Mouse (Mus musculus) embryonic facial prominence, embryonic 11.5 days (tissue): ENCODE results near the gene Babam2. TPM values are rescaled to one million over a fixed set of nuclear protein-coding genes. Genes with fewer than 3 reads are reported as not detected.
"Not testable (repeated sequence)": the region's sequence is repeated elsewhere in the genome, so short reads cannot be mapped to it uniquely, and the experiment has no call there.

ENCODE experiments used
- ATAC-seq: fragments of 200-750 bp; cut with Nextera tagmentation; replicated peaks from 2 replicates; pipeline ENCODE4 v1.8.0; 2017; ENCODE audit warnings: low read depth; ENCODE audit not compliant: insufficient number of reproducible peaks, low FRiP score, low TSS enrichment
- DNase-seq: peaks from one replicate; pipeline ENCODE4 v3.0.0-alpha.2; 2015; ENCODE audit warnings: low spot score
- H3K27ac ChIP-seq: fragments of 300-500 bp; sonication (generic); replicated peaks from 2 replicates; pipeline ENCODE4 v1.5.1; 2014; ENCODE audit warnings: mild to moderate bottlenecking, low read depth, low read length, control low read depth
- H3K27me3 ChIP-seq: fragments of 300-500 bp; sonication (generic); 2 replicates; pipeline ENCODE4 v1.6.1; 2014; ENCODE audit warnings: mild to moderate bottlenecking, low read length, moderate library complexity, mixed read lengths; ENCODE audit not compliant: control insufficient read depth, insufficient read depth
- H3K36me3 ChIP-seq: fragments of 300-500 bp; sonication (generic); replicated peaks from 2 replicates; pipeline ENCODE4 v1.6.1; 2014; ENCODE audit warnings: low read depth, mild to moderate bottlenecking, low read length, moderate library complexity, mixed read lengths; ENCODE audit not compliant: control insufficient read depth, insufficient read depth
- H3K4me1 ChIP-seq: fragments of 300-500 bp; sonication (generic); 2 replicates; pipeline ENCODE4 v1.6.1; 2014; ENCODE audit warnings: low read length, mixed read lengths; ENCODE audit not compliant: control insufficient read depth, insufficient read depth
- H3K4me2 ChIP-seq: fragments of 300-500 bp; sonication (generic); 2 replicates; pipeline ENCODE4 v1.6.1; 2014; ENCODE audit warnings: low read depth, mild to moderate bottlenecking, control low read depth, low read length, moderate library complexity
- H3K4me3 ChIP-seq: fragments of 300-500 bp; sonication (generic); 2 replicates; pipeline ENCODE4 v1.5.1; 2014; ENCODE audit warnings: low read depth, low read length, control low read depth
- H3K9ac ChIP-seq: fragments of 300-500 bp; sonication (generic); replicated peaks from 2 replicates; pipeline ENCODE4 v1.6.1; 2014; ENCODE audit warnings: mild to moderate bottlenecking, control low read depth, low read length
- H3K9me3 ChIP-seq: fragments of 300-500 bp; sonication (generic); replicated peaks from 2 replicates; pipeline ENCODE4 v1.6.1; 2016; ENCODE audit warnings: mild to moderate bottlenecking, low read length, inconsistent platforms, mixed read lengths; ENCODE audit not compliant: control insufficient read depth
- WGBS: fragments of 180-500 bp; shearing (Covaris S2); extraction: QIAGEN DNeasy Blood & Tissue Kit; methylation state at CpG from one replicate; pipeline ENCODE4 v1.1.7; 2014; 5-methylcytosine and 5-hydroxymethylcytosine counted together
- polyA plus RNA-seq: library from polyadenylated mRNA; unstranded; fragments of >200 nt; fragmentation: Nextera tagmentation; extraction: Ambion mirVana; gene quantifications from 2 replicates; pipeline ENCODE4 v1.2.1, GENCODE M21; 2014

Gene Babam2
- polyA plus RNA-seq, 1 experiment from 2014 or later: 38.8 TPM

- DNase-seq (no peak), ATAC-seq (no peak)
- no peak overlapping the region for H3K4me3 ChIP-seq
- WGBS: 92% methylated on average over 3 of the region's 3 CpGs
- H3K36me3 ChIP-seq: no peaks in the 10 kb centered on the region
- H3K4me1 ChIP-seq: no peaks in the 10 kb centered on the region
- no peak overlapping the region for H3K4me2 ChIP-seq
- no peaks in the 10 kb centered on the region for H3K27me3 ChIP-seq
- H3K27ac ChIP-seq: no peak overlapping the region
- H3K9ac ChIP-seq: no peak overlapping the region
- H3K9me3 ChIP-seq: no peaks in the 10 kb centered on the region
Observed at GRCm38 (mm10) chr5:31844856-31845255, 147.4 kb downstream of the Babam2 start.

DNA sequence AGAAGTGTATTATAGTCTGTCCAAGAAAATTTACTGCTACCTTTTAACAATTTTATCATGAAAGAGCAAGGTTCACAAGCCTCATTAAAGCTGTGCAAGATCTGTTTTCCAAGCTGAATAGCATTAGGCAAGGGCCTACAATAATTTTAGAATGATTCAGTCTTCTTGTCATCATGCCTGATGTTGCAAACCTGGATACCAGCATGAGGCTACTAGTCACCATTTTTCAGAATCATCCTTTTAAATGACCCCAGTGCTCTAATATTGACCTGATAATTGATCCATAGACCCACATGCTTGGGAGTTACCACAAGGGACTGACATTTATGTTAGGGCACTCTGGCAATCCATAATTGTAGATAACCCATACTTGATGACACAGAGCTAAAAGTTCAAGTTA, 149.5 kb downstream of the Babam2 start:
- no peak overlapping the region for H3K27ac ChIP-seq
- no peaks in the 10 kb centered on the region for H3K4me1 ChIP-seq
- no peak for DNase-seq
- H3K9ac ChIP-seq: no peak overlapping the region
- no peak overlapping the region for H3K4me3 ChIP-seq
- no peaks in the 10 kb centered on the region for H3K36me3 ChIP-seq
- no peak for ATAC-seq
- no peaks in the 10 kb centered on the region for H3K27me3 ChIP-seq
- no peak overlapping the region for H3K4me2 ChIP-seq
- no peaks in the 10 kb centered on the region for H3K9me3 ChIP-seq

DNA sequence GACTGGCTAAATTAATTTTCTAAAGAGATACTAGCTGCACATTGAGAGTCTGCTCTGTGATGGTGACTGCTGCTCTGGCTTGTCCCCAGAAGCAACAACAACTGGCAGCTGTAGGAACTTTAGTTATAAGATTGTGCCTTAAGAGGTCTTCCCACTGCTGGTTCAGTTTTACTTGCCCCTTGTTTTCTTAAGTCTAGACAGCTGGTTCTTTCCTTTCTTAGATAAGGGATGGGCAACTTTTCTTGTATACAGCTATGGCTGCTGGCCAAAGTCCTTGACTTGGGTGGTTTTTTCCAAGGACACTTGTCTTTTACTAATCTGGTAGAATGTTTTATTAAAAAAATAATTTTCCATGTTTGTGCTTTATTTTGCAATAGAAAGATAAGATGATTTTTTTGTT, 151.5 kb downstream of the Babam2 start:
- no peaks in the 10 kb centered on the region for H3K9me3 ChIP-seq
- no peak overlapping the region for H3K4me3 ChIP-seq
- no peaks in the 10 kb centered on the region for H3K4me1 ChIP-seq
- no peaks in the 10 kb centered on the region for H3K27me3 ChIP-seq
- H3K4me2 ChIP-seq: no peak overlapping the region
- no peak for DNase-seq
- no peak overlapping the region for H3K9ac ChIP-seq
- H3K27ac ChIP-seq: no peak overlapping the region
- H3K36me3 ChIP-seq: no peaks in the 10 kb centered on the region
- ATAC-seq: no peak

DNA sequence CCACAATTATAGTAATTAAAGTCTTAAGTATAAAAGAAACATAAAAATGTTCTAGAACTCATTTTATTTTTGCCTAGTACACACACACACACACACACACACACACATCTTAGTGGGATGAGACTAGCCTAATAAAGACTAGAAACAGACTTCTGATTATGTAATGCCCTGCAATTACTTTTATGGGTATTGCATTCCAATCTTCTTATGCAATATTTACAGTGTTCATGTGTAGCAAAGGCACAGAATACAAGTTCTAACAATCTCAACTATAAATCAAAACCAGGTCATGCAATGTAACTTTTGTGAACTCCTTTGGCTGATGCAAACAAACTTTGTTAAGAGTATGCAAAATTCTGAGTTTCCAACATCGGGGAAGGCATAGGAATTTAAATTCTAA, 155.3 kb downstream of the Babam2 start:
- no peak for ATAC-seq
- Histone ChIP-seq H3K27me3 (no peaks in the 10 kb centered on the region), H3K9ac (no peak overlapping the region), H3K4me2 (no peak overlapping the region), H3K27ac (no peak overlapping the region), H3K36me3 (no peaks in the 10 kb centered on the region), H3K4me1 (no peaks in the 10 kb centered on the region), H3K4me3 (no peak overlapping the region), H3K9me3 (no peaks in the 10 kb centered on the region)
- WGBS: 86% methylated on average over 1 of the region's 1 CpGs
- no peak for DNase-seq

GRCm38 (mm10) chr5:31853831-31854230, 156.3 kb downstream of the Babam2 start:
- no peak overlapping the region for H3K9ac ChIP-seq
- no peaks in the 10 kb centered on the region for H3K36me3 ChIP-seq
- H3K27me3 ChIP-seq: no peaks in the 10 kb centered on the region
- ATAC-seq (no peak), DNase-seq (no peak)
- no peak overlapping the region for H3K4me2 ChIP-seq
- 94% methylated on average over 1 of the region's 1 CpGs for WGBS
- no peak overlapping the region for H3K4me3 ChIP-seq
- H3K9me3 ChIP-seq: no peaks in the 10 kb centered on the region
- no peaks in the 10 kb centered on the region for H3K4me1 ChIP-seq
- no peak overlapping the region for H3K27ac ChIP-seq

DNA sequence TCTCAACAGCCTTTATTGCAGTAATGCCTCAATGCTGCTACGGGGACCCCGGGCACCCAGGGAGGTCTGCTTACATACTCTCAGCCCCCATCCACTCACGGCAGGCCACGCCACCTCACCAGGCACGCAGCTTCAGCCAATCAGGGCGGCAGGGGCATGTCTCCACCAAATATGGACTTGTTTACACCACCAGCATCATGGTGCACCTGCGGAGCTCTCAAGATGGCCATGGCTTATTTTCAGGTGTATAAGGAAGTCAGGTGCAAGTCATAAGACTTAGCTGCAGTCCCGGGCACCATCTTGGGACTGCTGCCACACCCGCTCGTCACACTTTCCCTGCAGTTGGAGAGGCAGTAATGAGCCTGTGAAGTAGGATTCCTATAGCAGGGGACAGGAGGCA, 161.4 kb downstream of the Babam2 start:
- H3K4me3 ChIP-seq, ATAC-seq, H3K9ac ChIP-seq, H3K4me2 ChIP-seq, H3K36me3 ChIP-seq, H3K27me3 ChIP-seq, H3K9me3 ChIP-seq, DNase-seq, H3K4me1 ChIP-seq, H3K27ac ChIP-seq: not testable (repeated sequence)
- WGBS: 87% methylated on average over 10 of the region's 10 CpGs

DNA sequence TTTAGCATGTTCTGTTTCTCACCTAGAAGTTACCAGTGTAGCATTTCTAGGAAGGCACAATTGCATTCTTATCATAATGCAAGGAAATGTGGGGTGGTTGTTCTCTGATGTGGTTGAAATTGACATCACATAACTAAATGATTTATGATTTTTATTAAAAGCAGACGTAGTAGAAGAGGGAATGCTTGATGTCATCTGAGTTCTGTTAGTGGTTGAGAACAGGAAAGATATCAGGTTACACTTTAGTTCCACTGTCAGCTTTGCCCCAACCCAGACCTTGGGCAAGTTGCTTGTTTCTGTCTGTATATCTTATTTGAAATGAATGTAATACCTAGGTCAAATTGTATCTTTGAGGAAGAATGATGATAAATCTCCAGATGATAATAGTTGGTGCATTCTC, 162.9 kb downstream of the Babam2 start:
- no peaks in the 10 kb centered on the region for H3K4me1 ChIP-seq
- H3K4me2 ChIP-seq: no peak overlapping the region
- H3K9me3 ChIP-seq: no peaks in the 10 kb centered on the region
- no peaks in the 10 kb centered on the region for H3K27me3 ChIP-seq
- 21% methylated on average over 1 of the region's 1 CpGs for WGBS
- H3K4me3 ChIP-seq: no peak overlapping the region
- DNase-seq (peak; percentile 73), ATAC-seq (no peak)
- H3K9ac ChIP-seq: no peak overlapping the region
- H3K27ac ChIP-seq: no peak overlapping the region
- H3K36me3 ChIP-seq: no peaks in the 10 kb centered on the region

DNA sequence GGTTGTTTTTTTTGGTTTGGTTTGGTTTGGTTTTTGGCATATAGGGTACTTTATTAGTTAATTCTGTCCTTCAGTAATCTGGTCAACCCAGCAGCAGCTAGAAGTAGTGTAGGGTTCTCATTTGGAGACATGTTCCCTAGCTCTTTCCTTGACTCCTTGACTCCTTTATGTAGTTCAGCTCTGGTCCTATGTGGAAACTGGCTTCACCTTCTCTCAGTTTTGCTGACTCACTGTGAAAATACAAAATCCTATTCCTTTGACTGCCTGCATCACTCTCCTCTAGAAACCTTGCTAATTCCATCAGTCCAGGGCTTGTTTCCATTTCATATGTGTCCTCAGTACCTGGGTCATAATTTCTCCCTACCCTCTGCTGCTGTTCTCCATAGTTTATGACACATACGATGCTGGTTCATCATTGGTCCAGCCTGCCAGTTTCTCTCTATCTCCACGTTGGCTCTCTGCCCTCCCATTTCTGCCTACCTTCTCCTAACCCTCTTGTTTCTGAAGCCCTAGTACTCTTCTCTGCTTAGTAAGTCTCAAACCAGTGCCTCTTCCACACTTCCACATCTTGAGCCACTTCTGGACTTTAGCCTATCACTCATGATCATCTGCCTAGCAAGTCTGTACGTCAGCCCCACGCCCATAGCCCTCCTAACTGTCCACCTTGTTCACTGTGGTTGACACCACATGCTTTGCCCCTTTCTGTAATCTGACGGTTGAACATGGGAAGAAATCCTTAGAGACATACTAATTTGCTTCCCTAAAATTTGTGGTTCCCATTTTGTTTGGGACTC, 163.5 kb downstream of the Babam2 start:
- Histone ChIP-seq H3K27me3 (no peaks in the 10 kb centered on the region), H3K4me1 (no peaks in the 10 kb centered on the region), H3K9ac (no peak overlapping the region), H3K4me2 (no peak overlapping the region), H3K4me3 (no peak overlapping the region), H3K36me3 (no peaks in the 10 kb centered on the region), H3K27ac (0 out of 2 replicates have a peak overlapping the region, but pooled peaks have one; percentile 3), H3K9me3 (no peaks in the 10 kb centered on the region)
- no peak for DNase-seq
- 90% methylated on average over 5 of the region's 5 CpGs for WGBS
- ATAC-seq: no peak
